Mouse (Mus musculus): ENCODE measurements around the gene Gucy1b1.

GRCm38 (mm10) chr3:82099127-82099526 lies 24.6 kb upstream of the Gucy1b1 start:
- no peak for TF ChIP-seq TAL1 (IDR thresholded peaks at IDR 0.05; ENCODE audit: low read length)
- no peak for TF ChIP-seq GATA1 (IDR thresholded peaks at IDR 0.05; ENCODE audit: low read length)

All from erythroblast, embryonic 14.5 days (primary cell).